Mouse (Mus musculus) small intestine, adult 2 months (tissue): ENCODE results near the gene Ccdc184.

ENCODE experiments used
- CTCF ChIP-seq: fragments of 200-500 bp; IDR thresholded peaks from 2 replicates; pipeline ENCODE4 v1.5.1; 2012; ENCODE audit warnings: low read depth, mild to moderate bottlenecking, control low read depth, inconsistent platforms, low read length, moderate library complexity, mixed read lengths; ENCODE audit not compliant: insufficient replicate concordance, insufficient read length; ENCODE audit errors: extremely low read depth
- POLR2A ChIP-seq: fragments of 200-500 bp; IDR thresholded peaks from 2 replicates; pipeline ENCODE4 v1.6.1; 2012; ENCODE audit warnings: low read depth, mild to moderate bottlenecking, control low read depth, inconsistent platforms, low read length, moderate library complexity

DNA sequence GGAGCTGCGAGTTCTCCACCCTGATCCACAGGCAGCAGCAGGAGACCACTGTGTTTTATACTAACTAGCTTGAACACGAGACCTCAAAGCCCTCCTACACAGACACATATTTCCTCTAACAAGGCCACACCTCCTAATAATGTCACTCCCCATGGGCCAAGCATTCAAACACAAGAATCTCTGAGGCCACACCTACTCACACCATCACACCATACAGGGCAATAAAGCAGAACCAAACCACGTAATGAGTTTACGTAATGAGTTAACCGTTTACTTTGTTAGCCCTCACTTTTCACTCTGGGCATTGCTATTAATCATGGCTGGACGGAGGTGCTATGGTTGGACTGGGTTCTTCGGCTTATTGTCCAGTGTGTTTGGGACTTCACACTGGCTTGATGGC is 27.2 kb upstream of the Ccdc184 start:
- TF ChIP-seq CTCF = no peak
- no peak for TF ChIP-seq POLR2A
